Mouse (Mus musculus): ENCODE results near the gene Chrna9. TPM values are rescaled to one million over a fixed set of nuclear protein-coding genes. Genes with fewer than 3 reads are reported as not detected.
"Not testable (repeated sequence)": the region's sequence is repeated elsewhere in the genome, so short reads cannot be mapped to it uniquely, and the experiment has no call there.

The Chrna9 gene
- polyA plus RNA-seq, 1 experiment from 2014 or later = not detected

GRCm38 (mm10) chr5:65967091-65967490, 32.4 kb downstream of the Chrna9 start:
- Histone ChIP-seq H3K27me3 (no peaks in the 10 kb centered on the region), H3K4me3 (no peak overlapping the region), H3K4me1 (no peaks in the 10 kb centered on the region), H3K9ac (no peak overlapping the region), H3K4me2 (no peak overlapping the region), H3K36me3 (ENCODE audit: poor library complexity, severe bottlenecking) (no peaks in the 10 kb centered on the region), H3K27ac (no peak overlapping the region), H3K9me3 (replicated peaks) (no peaks in the 10 kb centered on the region)
- WGBS = 72% methylated on average over 12 of the region's 12 CpGs
- ATAC-seq = no peak

- Histone ChIP-seq H3K27ac (no peak overlapping the region), H3K27me3 (no peaks in the 10 kb centered on the region), H3K4me1 (no peaks in the 10 kb centered on the region), H3K4me2 (no peak overlapping the region), H3K9me3 (replicated peaks) (no peaks in the 10 kb centered on the region), H3K4me3 (no peak overlapping the region), H3K9ac (no peak overlapping the region), H3K36me3 (ENCODE audit: poor library complexity, severe bottlenecking) (no peaks in the 10 kb centered on the region)
- 88% methylated on average over 3 of the region's 3 CpGs for WGBS
- no peak for ATAC-seq
Observed at GRCm38 (mm10) chr5:65968004-65968403, 33.3 kb downstream of the Chrna9 start.

GRCm38 (mm10) chr5:65973189-65973588, 38.5 kb downstream of the Chrna9 start:
- no peaks in the 10 kb centered on the region for H3K36me3 ChIP-seq (ENCODE audit: poor library complexity, severe bottlenecking)
- H3K4me1 ChIP-seq = no peaks in the 10 kb centered on the region
- no peaks in the 10 kb centered on the region for H3K27me3 ChIP-seq
- no peak overlapping the region for H3K4me2 ChIP-seq
- 77% methylated on average over 2 of the region's 2 CpGs for WGBS
- H3K9me3 ChIP-seq (replicated peaks) = no peaks in the 10 kb centered on the region
- no peak overlapping the region for H3K9ac ChIP-seq
- no peak overlapping the region for H3K27ac ChIP-seq
- H3K4me3 ChIP-seq = no peak overlapping the region
- no peak for ATAC-seq

- WGBS = 91% methylated on average over 13 of the region's 13 CpGs
- no peak for ATAC-seq
- H3K36me3 ChIP-seq (ENCODE audit: poor library complexity, severe bottlenecking) = no peaks in the 10 kb centered on the region
- no peak overlapping the region for H3K9ac ChIP-seq
- H3K4me2 ChIP-seq = no peak overlapping the region
- H3K27me3 ChIP-seq = no peaks in the 10 kb centered on the region
- H3K9me3 ChIP-seq (replicated peaks) = no peaks in the 10 kb centered on the region
- no peaks in the 10 kb centered on the region for H3K4me1 ChIP-seq
- H3K4me3 ChIP-seq = no peak overlapping the region
- no peak overlapping the region for H3K27ac ChIP-seq
Observed at GRCm38 (mm10) chr5:65975731-65976130, 41.0 kb downstream of the Chrna9 start.

GRCm38 (mm10) chr5:65986426-65986825, 51.7 kb downstream of the Chrna9 start:
- Histone ChIP-seq H3K9ac (no peak overlapping the region), H3K27ac (no peak overlapping the region), H3K4me1 (no peaks in the 10 kb centered on the region), H3K4me2 (no peak overlapping the region), H3K36me3 (ENCODE audit: poor library complexity, severe bottlenecking) (no peaks in the 10 kb centered on the region), H3K4me3 (no peak overlapping the region), H3K27me3 (no peaks in the 10 kb centered on the region), H3K9me3 (replicated peaks) (no peaks in the 10 kb centered on the region)
- ATAC-seq = no peak
- 94% methylated on average over 5 of the region's 5 CpGs for WGBS

GRCm38 (mm10) chr5:65987004-65987403, 52.3 kb downstream of the Chrna9 start:
- H3K9ac ChIP-seq; H3K27ac ChIP-seq; H3K36me3 ChIP-seq (ENCODE audit: poor library complexity, severe bottlenecking); H3K4me1 ChIP-seq; H3K4me2 ChIP-seq; ATAC-seq; H3K27me3 ChIP-seq; H3K9me3 ChIP-seq (replicated peaks); H3K4me3 ChIP-seq: not testable (repeated sequence)
- 73% methylated on average over 3 of the region's 3 CpGs for WGBS

- Histone ChIP-seq H3K4me2 (no peak overlapping the region), H3K9ac (no peak overlapping the region), H3K36me3 (ENCODE audit: poor library complexity, severe bottlenecking) (no peaks in the 10 kb centered on the region), H3K27ac (no peak overlapping the region), H3K27me3 (no peaks in the 10 kb centered on the region), H3K4me1 (no peaks in the 10 kb centered on the region), H3K9me3 (replicated peaks) (no peaks in the 10 kb centered on the region), H3K4me3 (no peak overlapping the region)
- WGBS = 89% methylated on average over 2 of the region's 2 CpGs
- ATAC-seq = no peak
Observed at GRCm38 (mm10) chr5:65991191-65991590, 56.5 kb downstream of the Chrna9 start.

- Histone ChIP-seq H3K9me3 (replicated peaks) (no peaks in the 10 kb centered on the region), H3K4me1 (no peaks in the 10 kb centered on the region), H3K4me2 (no peak overlapping the region), H3K9ac (no peak overlapping the region), H3K36me3 (ENCODE audit: poor library complexity, severe bottlenecking) (no peaks in the 10 kb centered on the region), H3K27me3 (no peaks in the 10 kb centered on the region), H3K4me3 (no peak overlapping the region), H3K27ac (no peak overlapping the region)
- ATAC-seq = no peak
- WGBS = 87% methylated on average over 6 of the region's 6 CpGs
Observed at GRCm38 (mm10) chr5:65994643-65995042, 59.9 kb downstream of the Chrna9 start.

GRCm38 (mm10) chr5:65997813-65998212, 63.1 kb downstream of the Chrna9 start:
- Histone ChIP-seq H3K4me2 (no peak overlapping the region), H3K36me3 (ENCODE audit: poor library complexity, severe bottlenecking) (no peaks in the 10 kb centered on the region), H3K4me3 (no peak overlapping the region), H3K9ac (no peak overlapping the region), H3K4me1 (no peaks in the 10 kb centered on the region), H3K27ac (no peak overlapping the region), H3K9me3 (replicated peaks) (no peaks in the 10 kb centered on the region), H3K27me3 (no peaks in the 10 kb centered on the region)
- ATAC-seq = no peak

- Histone ChIP-seq H3K27me3 (no peaks in the 10 kb centered on the region), H3K4me3 (no peak overlapping the region), H3K27ac (no peak overlapping the region), H3K4me1 (no peaks in the 10 kb centered on the region), H3K9me3 (replicated peaks) (no peaks in the 10 kb centered on the region), H3K4me2 (no peak overlapping the region), H3K9ac (no peak overlapping the region), H3K36me3 (ENCODE audit: poor library complexity, severe bottlenecking) (no peaks in the 10 kb centered on the region)
- ATAC-seq = no peak
- 91% methylated on average over 7 of the region's 7 CpGs for WGBS
Observed at GRCm38 (mm10) chr5:65999106-65999505, 64.4 kb downstream of the Chrna9 start.

GRCm38 (mm10) chr5:66000074-66000473, 65.4 kb downstream of the Chrna9 start:
- H3K4me1 ChIP-seq = no peaks in the 10 kb centered on the region
- H3K27ac ChIP-seq = no peak overlapping the region
- ATAC-seq = no peak
- WGBS = 80% methylated on average over 7 of the region's 7 CpGs
- H3K9ac ChIP-seq = no peak overlapping the region
- no peak overlapping the region for H3K4me2 ChIP-seq
- no peaks in the 10 kb centered on the region for H3K9me3 ChIP-seq (replicated peaks)
- H3K36me3 ChIP-seq (ENCODE audit: poor library complexity, severe bottlenecking) = no peaks in the 10 kb centered on the region
- no peaks in the 10 kb centered on the region for H3K27me3 ChIP-seq
- no peak overlapping the region for H3K4me3 ChIP-seq

- Histone ChIP-seq H3K4me1 (no peaks in the 10 kb centered on the region), H3K27ac (no peak overlapping the region), H3K4me3 (no peak overlapping the region), H3K4me2 (no peak overlapping the region), H3K36me3 (ENCODE audit: poor library complexity, severe bottlenecking) (no peaks in the 10 kb centered on the region), H3K27me3 (no peaks in the 10 kb centered on the region), H3K9ac (no peak overlapping the region), H3K9me3 (replicated peaks) (no peaks in the 10 kb centered on the region)
- 74% methylated on average over 6 of the region's 6 CpGs for WGBS
- ATAC-seq = no peak
Observed at GRCm38 (mm10) chr5:66000567-66001125, 65.9 kb downstream of the Chrna9 start.

- WGBS = 76% methylated on average over 5 of the region's 5 CpGs
- Histone ChIP-seq H3K27me3 (no peaks in the 10 kb centered on the region), H3K4me2 (no peak overlapping the region), H3K9ac (no peak overlapping the region), H3K9me3 (replicated peaks) (no peaks in the 10 kb centered on the region), H3K36me3 (ENCODE audit: poor library complexity, severe bottlenecking) (no peaks in the 10 kb centered on the region), H3K4me1 (no peaks in the 10 kb centered on the region), H3K27ac (no peak overlapping the region), H3K4me3 (no peak overlapping the region)
- ATAC-seq = no peak
Observed at GRCm38 (mm10) chr5:66001232-66001631, 66.5 kb downstream of the Chrna9 start.

Data from forebrain, embryonic 13.5 days (tissue).